Mouse (Mus musculus) MN1 (cell line): ENCODE data around the gene Slc25a43.
A peak's percentile ranks its signal among the peaks of the same experiment; 100 is the strongest.
"Not testable (repeated sequence)": the region's sequence is repeated elsewhere in the genome, so short reads cannot be mapped to it uniquely, and the experiment has no call there.

Experiments used
- DNase-seq: peaks from one replicate; pipeline ENCODE4 v3.0.0-alpha.2; 2016; ENCODE audit warnings: low spot score

The Slc25a43 gene

DNA sequence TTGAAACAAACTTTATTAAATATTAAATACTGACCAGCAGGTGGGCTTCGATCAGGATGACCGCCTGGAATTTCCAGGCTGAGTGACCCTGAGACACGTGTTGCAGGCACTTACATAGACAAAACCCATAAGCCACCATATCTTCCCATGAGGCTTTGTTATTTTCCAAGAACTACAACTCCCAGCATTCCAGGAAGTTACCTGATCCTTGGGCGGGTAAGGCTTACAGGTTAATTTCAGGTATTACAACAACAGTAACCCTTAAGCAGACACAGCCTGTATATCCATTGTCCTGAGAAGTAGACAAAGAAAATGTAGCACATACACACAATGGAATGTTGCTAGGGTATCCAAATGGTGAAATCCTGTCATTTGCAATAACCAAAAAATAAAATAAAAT lies 45.9 kb downstream of the Slc25a43 start:
- no peak for DNase-seq

DNA sequence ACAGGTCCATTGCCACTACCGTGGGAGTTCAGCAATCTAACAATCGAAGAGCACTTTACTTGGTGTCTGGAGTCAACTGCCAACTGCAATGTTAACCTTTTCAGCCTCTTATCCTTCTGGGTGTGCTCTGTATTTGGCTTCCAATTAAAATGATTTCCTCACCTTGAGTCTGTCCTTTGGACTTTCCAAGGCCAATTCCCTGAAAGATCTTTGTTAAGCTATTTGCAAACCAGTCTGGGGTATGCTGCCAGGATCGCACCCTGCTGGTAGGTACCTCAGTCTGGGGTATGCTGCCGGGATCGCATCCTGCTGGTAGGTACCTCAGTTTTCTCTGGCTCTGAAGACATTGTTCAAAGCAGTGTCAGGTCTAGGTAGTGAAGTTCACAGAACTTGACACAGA lies 51.1 kb downstream of the Slc25a43 start:
- no peak for DNase-seq

DNA sequence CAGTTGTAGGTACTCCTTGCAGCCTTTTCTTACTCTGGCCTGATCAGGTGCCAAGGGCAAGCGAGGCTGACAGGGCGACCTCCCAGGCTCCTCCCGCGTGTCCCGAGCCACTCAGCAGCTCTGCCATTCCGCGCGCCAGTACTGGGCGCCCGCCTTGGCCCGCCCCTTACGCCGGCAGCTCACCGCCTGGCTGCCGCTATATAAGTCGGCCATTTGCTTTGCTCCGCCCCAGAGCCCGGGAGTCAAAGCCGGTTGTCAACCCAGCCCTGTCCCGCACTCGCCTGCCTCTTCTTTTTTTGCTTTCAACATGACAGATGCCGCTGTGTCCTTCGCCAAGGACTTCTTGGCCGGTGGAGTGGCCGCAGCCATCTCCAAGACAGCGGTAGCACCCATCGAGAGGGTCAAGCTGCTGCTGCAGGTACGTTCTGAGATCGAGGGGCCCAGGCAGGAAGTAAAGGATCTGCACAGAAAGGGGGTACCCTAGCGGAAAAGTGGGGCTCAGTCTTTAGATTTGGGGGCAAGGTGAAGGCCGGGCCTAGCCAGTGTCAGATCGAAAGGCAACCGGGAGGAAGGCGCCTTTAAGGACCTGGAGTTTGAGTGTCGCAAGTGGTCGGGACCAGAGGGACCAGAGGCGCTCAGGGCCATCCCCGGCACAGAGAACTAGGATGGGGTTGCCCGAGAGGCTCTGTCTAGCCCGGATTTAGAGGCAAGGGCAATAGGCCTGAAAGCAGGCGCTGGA lies 52.1 kb downstream of the Slc25a43 start, which contains the start of gene Slc25a5:
Slc25a5 (plus strand) TSS at position 228 of the 739 bp plus-strand sequence.
- peak; percentile 84 for DNase-seq

DNA sequence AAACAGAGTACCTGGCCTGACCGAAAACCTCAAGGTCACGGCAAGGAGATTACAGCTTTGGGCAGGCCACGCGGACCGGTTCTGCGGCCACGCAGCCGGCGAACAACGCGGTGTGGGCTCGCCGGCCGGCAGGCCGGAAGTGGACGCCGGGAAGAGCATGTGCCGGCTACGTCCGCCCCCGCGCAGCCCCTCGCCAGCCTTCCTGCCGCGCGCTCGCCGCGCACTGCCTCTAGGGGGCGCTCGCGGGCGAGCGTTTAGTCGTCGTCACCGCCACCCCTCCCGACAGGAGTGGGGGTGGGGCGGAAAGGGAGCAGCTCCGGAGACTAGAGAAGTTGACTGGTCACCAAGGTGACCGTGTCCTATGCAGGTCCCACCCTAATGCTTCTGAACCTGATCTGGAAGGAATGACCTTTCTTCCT lies 52.7 kb downstream of the Slc25a43 start:
- peak; percentile 75 for DNase-seq

DNA sequence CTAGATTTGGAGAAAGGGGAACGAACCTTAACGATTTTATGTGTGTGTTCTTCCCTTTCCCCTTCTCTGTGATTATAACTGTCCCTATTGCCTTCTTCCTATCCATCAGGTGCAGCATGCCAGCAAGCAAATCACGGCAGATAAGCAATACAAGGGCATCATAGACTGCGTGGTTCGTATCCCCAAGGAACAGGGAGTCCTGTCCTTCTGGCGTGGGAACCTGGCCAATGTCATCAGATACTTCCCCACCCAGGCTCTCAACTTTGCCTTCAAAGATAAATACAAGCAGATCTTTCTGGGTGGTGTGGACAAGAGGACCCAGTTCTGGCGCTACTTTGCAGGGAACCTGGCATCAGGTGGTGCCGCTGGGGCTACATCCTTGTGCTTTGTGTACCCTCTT lies 53.3 kb downstream of the Slc25a43 start:
- not testable (repeated sequence) for DNase-seq

DNA sequence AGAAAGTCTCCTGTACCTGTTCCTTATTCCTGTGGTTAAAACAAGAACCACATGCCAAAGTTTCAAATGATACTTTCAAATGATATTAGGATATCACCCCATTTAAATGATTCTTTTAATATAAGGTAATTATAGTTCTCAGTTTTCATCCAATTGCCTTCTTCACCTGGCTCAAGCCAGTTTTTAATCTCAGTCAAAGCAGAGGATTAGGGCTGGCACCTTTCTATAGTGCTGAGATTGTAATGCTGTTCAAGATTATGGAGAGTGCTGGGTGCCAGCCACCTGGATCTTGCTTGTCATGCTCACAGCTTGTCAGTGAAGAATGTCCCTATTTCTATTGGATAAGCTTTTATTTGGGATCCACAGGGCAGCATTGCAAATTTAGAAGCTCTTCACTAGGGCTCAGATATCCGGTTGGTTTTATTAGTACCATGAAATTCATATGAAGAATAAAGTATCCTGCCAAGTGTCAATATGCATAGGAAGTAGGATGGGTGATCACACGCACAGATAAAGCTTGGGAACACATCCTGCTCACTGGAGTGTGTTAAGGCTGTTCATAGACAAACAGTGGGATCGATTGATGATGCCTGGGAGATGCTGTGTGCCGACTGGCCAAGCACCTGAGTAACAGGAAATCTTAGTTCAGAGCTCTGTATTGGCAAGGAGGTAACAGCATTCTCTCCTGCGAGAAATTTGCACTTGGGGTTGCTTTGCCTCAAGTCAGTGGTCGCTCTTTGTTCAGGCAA lies 55.8 kb downstream of the Slc25a43 start:
- DNase-seq: no peak

DNA sequence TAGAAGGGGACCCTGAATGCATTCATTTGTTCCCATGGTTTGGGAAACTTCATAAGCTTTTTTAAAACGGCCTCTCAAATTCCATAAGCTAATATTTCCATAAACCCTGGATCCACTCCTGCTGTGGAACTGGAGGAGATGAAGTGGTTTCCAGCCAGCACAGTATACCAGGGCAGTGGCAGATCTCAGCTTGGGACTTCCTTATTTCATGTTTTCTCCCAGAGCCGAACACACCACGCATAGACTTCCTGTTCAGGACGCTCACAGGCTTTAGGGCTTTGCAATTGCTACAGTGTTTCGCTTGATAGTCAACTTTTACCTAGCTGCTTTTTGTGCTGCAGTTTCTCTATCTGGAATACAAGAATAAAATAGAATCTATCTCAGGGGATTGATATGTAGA lies 59.7 kb downstream of the Slc25a43 start:
- DNase-seq: no peak

GRCm38 (mm10) chrX:36804196-36804595 lies 60.7 kb downstream of the Slc25a43 start:
- DNase-seq: no peak

GRCm38 (mm10) chrX:36805466-36806235 lies 62.2 kb downstream of the Slc25a43 start:
- DNase-seq: no peak

GRCm38 (mm10) chrX:36807360-36808317 lies 64.2 kb downstream of the Slc25a43 start:
- peak; percentile 85 for DNase-seq

GRCm38 (mm10) chrX:36808318-36808683 lies 64.8 kb downstream of the Slc25a43 start:
- DNase-seq: no peak

GRCm38 (mm10) chrX:36811377-36811776 lies 67.9 kb downstream of the Slc25a43 start:
- DNase-seq: peak; percentile 47

GRCm38 (mm10) chrX:36814161-36814836 lies 70.8 kb downstream of the Slc25a43 start:
- DNase-seq: no peak

GRCm38 (mm10) chrX:36815022-36815421 lies 71.6 kb downstream of the Slc25a43 start:
- no peak for DNase-seq

DNA sequence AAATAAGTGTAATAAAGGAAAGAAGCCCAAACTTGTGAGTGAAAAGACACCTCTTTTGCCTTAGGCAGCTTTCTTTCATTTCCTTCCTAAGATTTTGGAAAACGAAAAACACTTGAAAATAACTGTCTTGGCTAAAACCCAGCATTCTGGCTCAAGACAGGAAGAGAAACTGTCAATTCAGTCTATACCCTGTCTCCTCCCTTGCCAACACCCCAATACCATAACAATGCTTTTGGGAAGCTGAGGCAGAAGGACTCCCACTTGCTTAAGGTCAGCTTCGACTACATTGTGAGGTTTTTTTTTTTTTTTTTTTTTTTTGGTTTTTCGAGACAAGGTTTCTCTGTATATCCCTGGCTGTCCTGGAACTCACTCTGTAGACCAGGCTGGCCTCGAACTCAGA lies 72.0 kb downstream of the Slc25a43 start:
- no peak for DNase-seq

- DNase-seq: peak; percentile 56
Observed at GRCm38 (mm10) chrX:36816368-36816899, 73.0 kb downstream of the Slc25a43 start.

DNA sequence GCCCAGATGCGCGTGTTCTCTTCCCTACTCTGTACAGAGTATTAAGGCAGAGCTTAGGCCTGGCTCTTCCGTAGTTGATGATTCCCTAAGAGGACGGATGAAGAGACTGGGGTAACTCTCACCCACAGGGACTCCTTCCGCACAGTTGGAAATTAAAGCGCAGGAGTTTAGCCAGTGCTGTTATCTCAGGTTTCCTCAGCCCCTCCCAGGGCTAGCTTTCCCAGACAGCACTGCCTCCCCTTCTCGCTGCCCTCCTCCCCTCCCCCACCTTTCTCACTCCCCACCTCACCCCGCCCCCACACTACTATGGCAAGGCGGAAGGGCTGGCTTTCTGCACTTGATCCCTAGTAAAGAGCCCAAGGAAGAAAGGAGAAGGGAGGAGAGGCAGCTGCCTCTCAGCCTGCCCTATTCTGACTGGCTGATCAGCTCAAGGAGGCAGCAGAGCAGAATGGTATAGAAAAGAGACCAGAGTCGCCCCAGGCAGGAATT lies 73.5 kb downstream of the Slc25a43 start:
- peak; percentile 22 for DNase-seq

DNA sequence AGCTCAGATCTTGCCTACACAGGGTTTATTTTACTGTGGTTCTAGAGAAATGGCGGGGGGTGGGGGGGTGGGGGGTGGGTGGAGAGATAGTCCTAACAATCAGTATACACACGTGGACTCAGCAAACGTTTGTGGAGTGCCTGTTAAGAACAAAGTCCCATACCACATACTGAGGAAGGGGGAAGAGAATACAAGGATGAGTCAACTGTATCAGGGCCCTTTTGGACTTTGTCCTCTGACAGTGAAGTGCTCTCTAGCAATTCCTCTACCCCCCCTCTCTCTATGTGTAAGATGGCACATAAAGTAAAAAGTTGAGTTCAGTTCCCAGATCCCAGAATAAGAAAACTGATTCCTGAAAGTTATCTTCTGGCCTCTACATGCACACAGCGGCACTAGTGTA lies 76.1 kb downstream of the Slc25a43 start:
- no peak for DNase-seq

GRCm38 (mm10) chrX:36820201-36820600 lies 76.7 kb downstream of the Slc25a43 start:
- peak; percentile 38 for DNase-seq

GRCm38 (mm10) chrX:36823932-36824711 lies 80.7 kb downstream of the Slc25a43 start:
- DNase-seq: no peak
